Mouse (Mus musculus) midbrain, embryonic 13.5 days (tissue): ENCODE measurements at regions not wholly inside any gene's neighbourhood (a gene's known extent, or its start where the extent isn't known, plus 50 kb on each side); places are given as distances from the start of the nearest gene placed in this dataset.
A peak's percentile ranks its signal among the peaks of the same experiment; 100 is the strongest.

ENCODE experiments used
- ATAC-seq: fragments of 200-750 bp; cut with Nextera tagmentation; 2 replicates; pipeline ENCODE4 v1.8.0; 2017; ENCODE audit warnings: mild to moderate bottlenecking, moderate TSS enrichment, moderate library complexity
- H3K27ac ChIP-seq: fragments of 300-500 bp; sonication (generic); 2 replicates; pipeline ENCODE4 v1.5.1; 2015; ENCODE audit warnings: inconsistent platforms, mild to moderate bottlenecking, moderate library complexity
- H3K27me3 ChIP-seq: fragments of 300-500 bp; sonication (generic); 2 replicates; pipeline ENCODE4 v1.6.1; 2015; ENCODE audit warnings: mild to moderate bottlenecking, inconsistent platforms
- H3K36me3 ChIP-seq: fragments of 300-500 bp; sonication (generic); 2 replicates; pipeline ENCODE4 v1.6.1; 2015; ENCODE audit warnings: mild to moderate bottlenecking, inconsistent platforms
- H3K4me1 ChIP-seq: fragments of 300-500 bp; sonication (generic); replicated peaks from 2 replicates; pipeline ENCODE4 v1.6.1; 2015; ENCODE audit warnings: inconsistent platforms
- H3K4me2 ChIP-seq: fragments of 300-500 bp; sonication (generic); replicated peaks from 2 replicates; pipeline ENCODE4 v1.6.1; 2015; ENCODE audit warnings: moderate library complexity, mild to moderate bottlenecking, inconsistent platforms
- H3K4me3 ChIP-seq: fragments of 300-500 bp; sonication (generic); replicated peaks from 2 replicates; pipeline ENCODE4 v1.5.1; 2015; ENCODE audit warnings: mild to moderate bottlenecking, inconsistent platforms
- H3K9ac ChIP-seq: fragments of 300-500 bp; sonication (generic); replicated peaks from 2 replicates; pipeline ENCODE4 v1.6.1; 2015; ENCODE audit warnings: mild to moderate bottlenecking, inconsistent platforms
- H3K9me3 ChIP-seq: fragments of 300-500 bp; sonication (generic); 2 replicates; pipeline ENCODE4 v1.6.1; 2016; ENCODE audit warnings: mild to moderate bottlenecking, inconsistent platforms
- WGBS: fragments of 180-500 bp; shearing (Covaris S2); methylation state at CpG from one replicate; pipeline ENCODE4 v1.1.7; 2015; 5-methylcytosine and 5-hydroxymethylcytosine counted together

- no peak overlapping the region for H3K27ac ChIP-seq
- H3K36me3 ChIP-seq: no peaks in the 10 kb centered on the region
- H3K4me1 ChIP-seq: no peaks in the 10 kb centered on the region
- no peak overlapping the region for H3K4me3 ChIP-seq
- 17% methylated on average over 2 of the region's 2 CpGs for WGBS
- ATAC-seq: peak; percentile 43; the same call in 1 of the 2 replicates
- H3K9me3 ChIP-seq: no peaks in the 10 kb centered on the region
- H3K27me3 ChIP-seq: no peaks in the 10 kb centered on the region
- no peak overlapping the region for H3K9ac ChIP-seq
- no peak overlapping the region for H3K4me2 ChIP-seq
These were observed 59.8 kb upstream of the Nrg3 start for GRCm38 (mm10) chr14:39532689-39533088.
